Mouse (Mus musculus) CH12.LX (cell line): ENCODE data around the gene Phactr1.

Source experiments
- BHLHE40 ChIP-seq: IDR thresholded peaks from 2 replicates; pipeline ENCODE4 v1.6.1; 2011; ENCODE audit warnings: mild to moderate bottlenecking, low read depth, low read length, improper control_type of control experiment
- CHD2 ChIP-seq: IDR thresholded peaks from 2 replicates; pipeline ENCODE4 v1.6.1; 2011; ENCODE audit warnings: low read length, improper control_type of control experiment
- CTCF ChIP-seq, 2 experiments: IDR thresholded peaks in 1 of 2; conservative IDR thresholded peaks in 1 of 2; 2 replicates each; pipeline ENCODE4 v1.5.1; 2011 to 2012; ENCODE audit warnings: low read depth in 2 of 2, low read length in 2 of 2, improper control_type of control experiment in 1 of 2, inconsistent platforms in 1 of 2, mild to moderate bottlenecking in 1 of 2, moderate library complexity in 1 of 2
- EP300 ChIP-seq: IDR thresholded peaks from 2 replicates; pipeline ENCODE4 v1.6.1; 2011; ENCODE audit warnings: low read length, improper control_type of control experiment
- MAFK ChIP-seq: IDR thresholded peaks from 2 replicates; pipeline ENCODE4 v1.6.1; 2011; ENCODE audit warnings: low read length, improper control_type of control experiment; ENCODE audit not compliant: insufficient replicate concordance
- MAX ChIP-seq: IDR thresholded peaks from 2 replicates; pipeline ENCODE4 v1.6.1; 2011; ENCODE audit warnings: low read length, improper control_type of control experiment
- MAZ ChIP-seq: IDR thresholded peaks from 2 replicates; pipeline ENCODE4 v1.6.1; 2012; ENCODE audit warnings: low read depth, mild to moderate bottlenecking, inconsistent platforms, low read length, improper control_type of control experiment, moderate library complexity
- POLR2A ChIP-seq: IDR thresholded peaks from 2 replicates; pipeline ENCODE4 v1.6.1; 2011; ENCODE audit warnings: low read depth, mild to moderate bottlenecking, improper control_type of control experiment, low read length
- TCF12 ChIP-seq: IDR thresholded peaks from 2 replicates; pipeline ENCODE4 v1.6.1; 2014; ENCODE audit warnings: low read depth, mild to moderate bottlenecking, inconsistent platforms, low read length, improper control_type of control experiment
- ZC3H11A ChIP-seq: IDR thresholded peaks from 2 replicates; pipeline ENCODE4 v1.6.1; 2012; ENCODE audit warnings: low read depth, mild to moderate bottlenecking, inconsistent platforms, low read length, improper control_type of control experiment
- ZKSCAN1 ChIP-seq: IDR thresholded peaks from 2 replicates; pipeline ENCODE4 v1.6.1; 2012; ENCODE audit warnings: low read depth, inconsistent platforms, low read length, improper control_type of control experiment, borderline replicate concordance

GRCm38 (mm10) chr13:43063355-43063754 is 382.9 kb downstream of the Phactr1 start:
- TF ChIP-seq CTCF (conservative IDR thresholded peaks at IDR 0.05 in 1 of 2, IDR thresholded peaks at IDR 0.05 in 1 of 2; ENCODE audit: low read depth in 2 of 2, low read length in 2 of 2), result no peak
- TF ChIP-seq ZKSCAN1, result no peak
- TF ChIP-seq TCF12, result no peak
- no peak for TF ChIP-seq BHLHE40
- TF ChIP-seq MAX, result no peak
- no peak for TF ChIP-seq ZC3H11A
- TF ChIP-seq EP300, result no peak
- TF ChIP-seq MAZ, result no peak
- no peak for TF ChIP-seq CHD2
- TF ChIP-seq POLR2A, result no peak
- no peak for TF ChIP-seq MAFK
